Mouse (Mus musculus) lung, adult 18-20 months (tissue): ENCODE measurements at regions not wholly inside any gene's neighbourhood (a gene's known extent, or its start where the extent isn't known, plus 50 kb on each side); places are given as distances from the start of the nearest gene placed in this dataset.

Experiments used
- DNase-seq, 2 experiments: peaks; one replicate each; pipeline ENCODE4 v3.0.0; 2022; ENCODE audit warnings: mixed read lengths in 2 of 2

DNA sequence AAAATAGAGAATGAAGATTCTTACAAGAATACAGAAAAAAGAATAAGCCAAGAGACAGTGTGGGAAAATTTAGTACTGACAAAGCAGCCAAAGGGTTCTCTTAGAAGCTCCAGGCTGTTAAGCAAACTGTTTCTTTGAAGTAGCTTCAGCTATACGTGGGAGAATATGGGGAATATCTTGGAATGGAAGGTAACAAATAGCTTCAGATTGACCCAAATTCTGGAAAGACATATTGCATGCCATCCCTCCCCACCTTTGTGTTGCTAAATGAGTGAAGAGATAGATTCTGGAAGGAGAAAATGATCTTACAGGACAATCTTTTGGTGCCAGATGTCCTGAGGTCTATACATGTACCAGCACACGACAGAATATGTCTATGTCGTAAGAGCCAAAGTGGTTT lies 591.9 kb upstream of the Cdh6 start:
- no peak for DNase-seq

DNA sequence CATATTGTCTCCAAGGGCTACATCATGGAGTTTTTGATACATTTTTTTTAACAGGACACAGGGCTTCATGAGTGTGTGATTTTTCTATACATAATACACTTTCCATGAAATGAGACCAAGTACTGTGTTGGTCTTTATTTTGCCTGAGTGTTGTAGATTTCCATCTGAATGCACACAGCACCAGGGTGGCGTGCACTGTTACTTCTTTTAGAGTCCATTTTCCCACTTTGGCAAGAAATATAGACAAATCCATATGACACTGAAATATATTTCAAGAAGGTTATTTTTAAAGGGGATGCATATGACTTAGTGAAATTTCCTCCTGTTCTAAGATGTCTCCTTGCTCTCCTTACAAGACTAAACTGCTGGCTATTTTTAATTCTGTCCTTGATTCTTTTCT lies 591.1 kb upstream of the Cdh6 start:
- DNase-seq, result no peak

DNA sequence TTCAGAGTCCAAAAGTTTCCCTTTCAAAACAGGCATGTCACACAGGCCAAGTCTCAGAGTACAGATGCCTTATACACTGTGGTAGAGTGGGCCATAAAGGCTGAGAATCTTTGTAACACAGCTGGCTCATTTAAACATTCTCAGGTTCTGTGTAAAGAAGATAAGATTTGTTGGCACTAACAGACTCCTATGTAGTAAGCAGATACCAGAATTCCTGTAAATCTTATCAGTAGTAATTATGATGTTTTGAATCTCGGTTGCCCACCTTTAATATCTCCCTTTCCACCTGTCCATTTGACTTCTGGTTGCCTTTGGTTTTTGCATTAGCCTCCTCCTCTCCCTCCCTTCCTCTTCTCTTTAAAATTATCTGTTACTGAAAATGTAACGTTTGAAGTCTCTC lies 573.1 kb upstream of the Cdh6 start:
- no peak for DNase-seq

DNA sequence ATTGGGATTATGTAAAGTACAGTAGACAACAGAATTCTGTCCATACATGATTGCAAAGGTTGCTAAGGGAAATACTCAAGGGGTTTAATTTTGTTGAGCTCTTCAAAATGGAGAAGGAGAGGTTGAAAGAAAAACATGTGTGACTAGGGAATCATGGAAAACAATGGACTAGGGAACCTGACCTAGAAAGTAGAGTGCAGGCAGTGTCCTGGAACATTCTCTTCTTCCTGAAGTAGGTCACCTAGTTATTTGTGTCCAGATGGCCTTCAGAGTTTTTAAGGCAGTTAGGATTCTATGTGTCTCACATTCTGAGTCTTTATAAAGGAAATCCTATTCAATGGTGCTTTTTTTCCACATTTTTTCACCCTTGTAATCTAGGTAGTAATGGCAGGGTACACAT lies 532.8 kb upstream of the Cdh6 start:
- no peak for DNase-seq

DNA sequence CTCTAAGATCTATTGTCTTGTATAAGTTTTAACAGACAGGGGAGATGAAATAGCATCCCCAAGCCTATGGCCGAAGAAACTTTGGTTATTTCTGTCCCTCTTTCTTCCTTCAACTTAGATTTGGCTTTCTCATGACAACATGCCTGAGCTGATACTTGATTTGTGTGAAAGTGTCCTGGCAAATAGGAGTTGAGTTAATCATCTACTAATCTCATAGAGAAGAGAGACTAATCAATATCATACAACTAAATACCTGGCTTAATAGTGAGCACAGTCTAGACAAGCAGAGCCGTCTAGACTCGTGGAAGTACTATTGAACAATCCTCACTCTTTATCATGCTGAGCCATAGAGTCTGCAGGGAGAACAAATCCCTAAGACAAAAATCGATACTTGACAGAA lies 531.7 kb upstream of the Cdh6 start:
- DNase-seq, result no peak

DNA sequence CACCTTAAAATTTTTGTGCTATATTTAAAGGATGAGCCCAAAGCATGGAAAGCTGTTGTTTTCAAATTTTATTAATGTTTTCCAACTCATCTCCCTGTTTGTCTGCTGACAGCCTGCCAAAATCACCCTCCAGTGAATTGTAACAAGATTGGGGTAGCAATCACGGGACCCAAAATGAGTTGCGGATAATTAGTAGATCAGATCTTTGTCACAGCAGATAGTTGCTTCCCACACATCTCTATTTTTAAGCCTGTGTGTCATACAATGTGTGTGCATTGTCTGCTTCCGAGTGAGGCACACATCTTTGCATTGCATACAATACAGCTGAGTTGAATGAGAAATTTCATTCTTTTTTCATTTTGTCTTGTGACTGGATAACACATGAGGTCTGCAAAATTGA lies 494.7 kb upstream of the Cdh6 start:
- no peak for DNase-seq

DNA sequence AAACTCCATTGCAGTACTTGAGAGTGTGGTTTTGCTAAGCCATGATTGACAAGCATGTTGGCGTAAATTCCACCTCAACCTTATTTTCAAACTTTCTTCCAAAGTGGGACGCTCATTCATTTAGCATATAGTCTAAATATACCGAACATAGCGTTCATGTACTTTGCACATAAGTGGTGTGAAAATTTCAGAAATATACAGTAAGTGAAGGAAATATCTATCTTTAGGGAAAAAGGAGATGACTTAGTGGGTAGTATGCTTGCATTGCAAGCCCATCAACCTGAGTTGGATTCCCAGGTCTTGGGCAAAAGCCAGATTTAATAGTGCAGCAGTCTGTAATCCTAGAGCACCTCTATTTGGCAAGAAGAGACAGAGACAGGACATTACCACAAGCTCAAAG lies 493.8 kb upstream of the Cdh6 start:
- no peak for DNase-seq

DNA sequence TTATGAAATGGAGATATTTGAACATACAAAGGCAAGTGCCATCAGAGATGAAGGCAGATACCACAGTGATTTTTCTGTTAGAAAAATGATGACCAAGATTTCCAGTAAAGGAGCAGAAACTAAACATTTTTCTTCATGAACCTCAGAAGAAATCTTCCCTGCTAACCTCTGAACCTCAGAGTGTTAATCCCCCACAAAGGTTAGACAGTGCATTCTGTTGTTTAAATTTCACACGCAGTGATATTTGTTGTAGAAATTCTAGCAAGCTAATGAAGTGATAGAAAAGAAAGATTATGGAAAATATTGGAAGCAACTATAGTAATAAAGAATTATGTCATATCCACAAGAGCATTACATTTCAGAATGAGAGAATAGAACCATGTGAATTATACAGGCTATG lies 488.8 kb upstream of the Cdh6 start:
- DNase-seq, result no peak

DNA sequence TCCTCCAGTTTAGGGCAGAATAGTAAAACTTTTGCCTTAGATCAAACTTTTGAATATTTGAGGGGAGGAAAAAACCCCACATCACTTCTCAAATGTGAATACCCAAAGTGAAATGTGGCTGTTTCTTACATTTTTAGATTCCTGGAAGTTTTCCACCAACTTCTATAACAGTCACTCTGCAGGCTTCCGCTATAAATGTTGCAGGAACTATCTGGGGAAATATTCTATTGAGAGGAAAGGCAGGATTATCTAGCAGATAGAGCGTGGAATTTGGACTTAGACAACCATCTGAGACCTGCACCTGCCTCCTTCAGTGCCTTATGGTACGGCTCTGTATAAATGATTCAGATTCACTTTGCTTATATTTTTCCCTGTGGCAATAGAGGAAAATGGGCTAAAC lies 481.6 kb upstream of the Cdh6 start:
- no peak for DNase-seq

DNA sequence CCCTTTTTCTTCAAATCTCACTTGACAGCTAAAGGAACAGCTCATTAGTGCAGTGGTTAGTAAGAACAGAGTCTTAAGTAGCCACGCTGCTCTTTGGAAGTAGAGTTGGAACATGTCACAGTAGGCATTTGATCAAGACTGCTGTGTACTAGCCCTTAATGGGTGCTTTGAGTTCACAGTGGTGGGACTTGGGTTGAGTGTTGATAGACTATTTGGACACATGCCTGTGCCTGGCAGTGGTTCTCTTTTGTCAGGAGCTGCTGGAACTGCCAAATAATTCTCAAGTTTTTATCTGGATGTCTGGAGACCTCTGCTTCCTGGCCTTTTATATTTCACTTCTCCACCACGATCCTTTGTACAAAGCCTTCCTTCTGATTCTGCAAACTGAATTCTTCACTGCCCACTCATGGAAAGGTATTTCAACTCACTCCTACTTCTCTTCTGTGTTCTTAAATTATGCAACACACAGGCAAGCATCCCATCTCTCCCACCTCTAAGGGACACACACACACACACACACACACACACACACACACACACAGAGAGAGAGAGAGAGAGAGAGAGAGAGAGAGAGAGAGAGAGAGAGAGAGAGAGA lies 462.0 kb upstream of the Cdh6 start:
- DNase-seq, result no peak

DNA sequence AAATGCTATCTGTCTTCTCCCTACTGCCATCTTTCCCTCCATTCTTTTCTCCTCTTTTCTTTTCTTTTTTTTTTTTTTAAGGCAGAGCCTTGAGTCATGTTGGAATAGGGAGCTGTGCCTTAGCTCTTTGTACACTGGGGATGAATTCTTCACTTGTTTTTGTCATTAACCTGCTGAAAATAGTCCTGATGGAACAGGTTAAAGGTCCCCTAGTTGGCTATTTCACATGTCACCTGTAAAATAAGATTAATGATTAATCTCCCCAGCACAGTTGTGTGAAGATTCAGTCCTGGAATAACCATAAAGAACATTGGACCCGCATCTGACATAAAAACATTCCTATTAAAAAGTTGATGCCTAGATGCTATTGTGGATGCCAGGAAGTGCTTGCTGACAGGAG lies 428.7 kb upstream of the Cdh6 start:
- no peak for DNase-seq

DNA sequence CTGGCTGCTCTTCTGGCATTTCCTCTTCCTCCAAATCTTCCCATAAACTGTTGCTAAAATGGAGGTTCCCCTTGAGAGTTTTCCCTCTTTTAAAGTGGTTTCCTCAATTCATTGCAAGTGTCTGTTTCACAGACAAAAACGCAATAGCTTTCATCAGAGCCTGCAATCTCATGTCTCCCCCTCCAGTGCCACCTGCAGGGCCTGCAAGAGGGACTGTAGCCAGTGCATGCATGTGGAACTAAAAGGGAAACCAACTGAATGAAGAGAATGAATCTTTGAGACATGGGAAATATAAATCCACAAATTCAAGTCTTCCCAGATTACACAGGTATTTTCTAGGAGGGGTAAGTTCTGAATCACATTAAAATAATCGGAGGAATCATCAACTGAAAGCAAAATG lies 424.4 kb upstream of the Cdh6 start:
- no peak for DNase-seq

DNA sequence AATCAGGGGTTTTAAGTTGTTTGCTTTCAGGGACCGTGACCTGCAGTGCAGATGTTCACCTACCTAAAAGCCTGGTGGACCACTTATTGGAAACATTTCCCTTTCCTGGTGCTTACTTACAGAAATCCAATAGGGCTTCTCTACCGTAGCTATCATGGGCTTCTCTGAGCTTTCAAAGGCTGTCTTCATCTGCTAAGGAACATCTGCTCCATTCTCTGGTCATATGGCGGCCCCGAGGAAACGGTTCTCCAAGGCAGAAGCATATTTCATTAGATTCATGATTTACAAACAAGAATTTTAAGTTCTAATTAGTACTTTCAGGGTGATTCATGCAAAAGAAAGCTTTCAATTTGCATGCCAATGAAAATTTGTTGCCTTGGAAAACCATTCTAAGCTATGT lies 420.3 kb upstream of the Cdh6 start:
- no peak for DNase-seq

DNA sequence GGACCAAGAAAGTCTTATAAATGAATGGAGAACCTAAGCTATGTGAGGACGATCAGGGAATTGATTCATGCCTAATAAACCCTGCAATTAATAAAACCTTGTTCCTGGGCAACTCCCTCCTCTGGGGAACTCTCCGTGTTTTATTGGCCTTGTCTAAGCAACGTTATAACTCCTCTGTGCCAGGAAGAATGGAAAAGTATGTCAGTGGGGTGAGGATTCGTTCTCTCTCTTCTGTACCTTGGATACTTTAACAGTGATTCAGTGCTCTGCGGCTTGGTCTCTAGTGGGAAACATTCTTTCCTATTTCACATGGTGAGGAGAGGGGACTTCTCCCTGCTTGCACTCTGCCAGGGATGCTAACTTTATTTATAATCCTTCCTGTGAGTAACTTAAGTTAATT lies 417.4 kb upstream of the Cdh6 start:
- no peak for DNase-seq

DNA sequence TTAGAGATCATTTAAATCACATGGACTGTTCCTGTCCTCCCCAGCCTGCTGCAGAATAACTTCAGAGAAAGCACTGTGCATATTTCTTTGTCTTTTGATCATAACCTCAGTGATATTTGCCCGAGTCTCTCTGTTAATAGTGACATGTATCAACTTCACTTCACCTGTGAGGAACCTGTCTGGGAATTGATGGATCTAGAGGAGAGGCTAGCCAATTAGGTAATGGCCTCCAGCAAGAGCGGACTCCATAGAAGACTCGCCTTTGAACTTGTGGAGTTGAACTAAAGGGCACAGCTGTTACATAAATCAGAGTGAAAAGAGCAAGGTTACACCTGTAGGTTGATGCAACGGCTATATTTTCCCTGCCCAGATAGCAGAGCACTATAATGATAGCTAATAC lies 409.8 kb upstream of the Cdh6 start:
- no peak for DNase-seq

DNA sequence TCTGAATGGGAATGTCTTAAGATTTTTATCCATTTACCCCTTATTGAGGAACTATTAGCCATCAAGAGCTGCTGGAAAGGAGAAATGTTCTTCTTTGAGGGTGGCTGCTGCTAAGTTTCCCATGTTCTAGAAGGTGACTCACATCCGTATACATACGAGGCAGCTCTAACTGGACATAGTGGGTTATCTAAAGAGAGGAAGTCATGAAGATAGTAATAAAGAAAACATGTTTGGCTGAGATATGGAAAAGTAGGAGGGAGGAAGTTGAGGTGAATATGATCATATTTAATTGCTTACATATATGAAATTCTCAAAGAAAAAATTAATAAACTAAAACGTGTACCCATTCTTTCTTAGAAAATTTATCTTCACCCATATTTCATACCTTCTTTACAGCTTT lies 408.7 kb upstream of the Cdh6 start:
- no peak for DNase-seq

DNA sequence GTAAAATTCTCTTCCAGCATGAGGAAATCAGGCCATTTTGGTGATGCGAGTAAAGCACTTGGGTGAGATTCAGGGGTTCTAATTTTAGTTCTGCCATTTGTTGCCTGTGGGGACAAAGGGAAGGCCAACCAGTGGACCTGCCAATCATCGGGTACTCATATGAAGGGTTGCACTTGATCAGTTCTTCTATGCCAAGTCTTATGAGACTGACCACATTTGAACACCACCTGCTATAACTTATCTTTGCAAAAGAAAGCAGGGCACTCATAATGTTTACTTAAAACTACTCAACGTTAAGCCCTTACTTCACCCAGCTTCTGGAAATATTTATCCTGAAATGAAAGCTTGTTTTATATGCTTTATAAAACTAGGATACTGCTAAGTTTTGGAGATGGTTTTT lies 400.1 kb upstream of the Cdh6 start:
- DNase-seq, result peak in 1 of 2 experiments; percentile 21

DNA sequence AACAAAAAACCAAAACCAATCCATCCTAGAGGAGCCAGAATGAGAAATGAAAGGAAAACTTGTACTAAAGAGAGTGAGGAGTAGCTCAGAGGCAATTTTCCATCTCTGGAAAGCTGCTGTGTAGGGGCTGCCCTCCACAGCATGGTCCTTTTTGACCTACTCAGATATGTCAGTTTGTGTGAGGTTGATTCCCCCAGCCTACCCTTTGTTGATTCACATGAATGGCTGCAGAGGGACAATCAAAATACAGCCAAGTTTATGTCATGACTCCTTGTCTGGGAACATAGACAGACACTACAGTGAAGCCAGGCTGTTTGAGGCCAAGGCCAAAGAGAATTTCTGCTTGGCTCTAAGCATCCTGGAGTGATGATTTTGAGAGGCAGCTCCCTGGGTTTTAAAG lies 387.4 kb upstream of the Cdh6 start:
- no peak for DNase-seq

DNA sequence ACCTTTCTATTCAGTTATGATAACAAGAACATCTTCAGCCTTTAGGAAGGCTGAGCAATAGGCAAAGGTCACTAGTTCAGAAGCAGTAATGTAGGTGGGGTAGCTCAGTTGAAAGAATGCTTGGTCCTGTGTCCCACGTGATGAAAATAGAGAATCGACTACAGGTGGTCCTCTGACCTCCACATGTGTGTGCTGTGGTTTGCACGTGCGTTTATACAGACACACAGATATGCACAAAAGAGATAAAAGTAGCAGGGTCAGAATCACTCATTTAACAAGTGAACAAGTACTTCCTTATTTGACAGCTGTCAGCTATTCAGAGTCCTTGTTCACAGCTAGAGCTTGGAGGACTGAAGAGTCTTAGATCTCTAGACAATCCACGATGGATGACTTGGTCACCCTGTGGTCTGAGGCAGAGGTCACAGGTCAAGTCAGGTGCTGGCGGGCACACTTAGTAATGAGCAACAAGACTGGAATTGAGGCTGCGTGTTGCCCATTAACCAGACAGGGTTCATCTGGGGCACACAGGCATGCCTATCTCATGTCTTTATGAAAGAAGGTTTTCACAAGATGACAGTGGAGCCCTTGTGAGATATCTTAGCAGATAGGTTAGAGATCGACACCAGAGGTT lies 375.8 kb upstream of the Cdh6 start:
- no peak for DNase-seq

DNA sequence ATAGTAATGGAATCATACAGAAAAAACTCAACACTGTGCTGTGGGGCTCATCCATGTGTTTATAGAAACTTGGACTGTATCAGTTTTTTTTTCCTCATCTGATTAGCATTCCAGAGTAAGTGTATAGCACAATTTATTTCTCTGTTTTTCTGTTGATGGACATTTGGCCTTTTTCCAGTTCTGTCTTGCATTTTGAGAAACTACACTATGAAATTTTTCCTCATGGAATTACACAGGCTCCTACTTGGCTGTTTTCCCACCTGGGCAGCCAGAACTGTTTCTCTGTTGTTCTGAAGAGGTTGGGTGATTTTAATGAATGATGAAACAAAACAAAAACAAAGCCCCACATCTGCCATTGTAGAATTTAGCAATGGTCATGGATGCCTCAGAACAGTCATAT lies 366.6 kb upstream of the Cdh6 start:
- DNase-seq, result no peak

DNA sequence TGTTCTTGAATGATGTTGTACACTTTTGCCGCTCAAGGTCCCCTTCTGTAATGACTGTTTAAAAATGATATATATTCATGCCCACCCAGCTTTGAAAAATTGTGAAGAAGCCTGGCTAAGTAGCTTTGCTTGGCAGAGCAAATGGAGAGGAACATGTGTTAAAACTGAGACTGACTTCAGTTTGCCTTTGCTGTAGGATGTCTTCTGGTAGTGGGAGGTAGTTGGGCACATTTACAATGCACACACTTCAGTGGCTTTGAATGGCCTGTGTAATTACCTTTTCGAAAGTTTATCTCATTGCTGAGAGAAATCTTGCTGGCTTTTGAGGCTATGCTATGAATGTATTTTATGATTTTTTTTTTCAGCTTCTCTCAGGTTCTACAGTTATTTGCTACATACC lies 360.5 kb upstream of the Cdh6 start:
- DNase-seq, result no peak

DNA sequence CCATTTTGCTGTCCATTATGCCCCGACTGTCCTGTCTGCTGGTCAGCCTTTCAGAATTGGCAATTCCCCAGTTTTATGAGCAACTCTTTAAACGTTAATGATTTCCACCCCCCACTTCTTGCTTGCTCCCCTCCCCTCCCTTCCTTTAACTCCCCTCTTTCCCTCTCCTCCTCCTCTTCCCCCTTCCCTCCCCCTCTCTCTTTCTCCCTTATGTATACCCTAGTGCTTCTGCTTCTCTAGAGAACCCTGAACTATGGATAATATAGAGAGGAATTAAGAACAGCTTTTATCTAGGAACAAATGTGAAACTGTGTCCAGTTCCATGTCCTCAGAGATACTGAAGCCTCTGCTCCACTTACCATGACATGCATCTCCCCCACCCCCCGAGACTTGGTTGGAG lies 356.5 kb upstream of the Cdh6 start:
- DNase-seq, result no peak

DNA sequence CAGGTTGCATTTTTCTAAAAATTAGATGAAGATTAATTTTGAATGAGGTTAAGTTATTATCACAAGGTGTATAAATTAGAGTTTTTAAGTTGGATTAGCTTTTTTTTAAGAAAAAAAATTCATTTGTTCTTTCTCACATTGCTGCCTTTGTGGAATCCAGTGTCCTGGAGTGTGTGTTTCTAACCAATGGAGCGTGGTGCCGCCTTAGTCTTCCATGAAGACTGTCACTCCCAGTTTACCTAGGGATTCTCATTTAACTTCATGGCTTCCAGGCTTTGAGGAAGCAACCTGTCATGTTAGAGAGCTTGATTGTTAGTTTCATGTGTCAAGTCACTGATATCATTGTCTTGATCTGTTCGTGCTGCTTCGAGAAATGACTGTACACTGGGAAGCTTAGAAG lies 355.6 kb upstream of the Cdh6 start:
- no peak for DNase-seq
